Mouse (Mus musculus) CD8-positive naive resting alpha-beta T cell, adult 2 months (primary cell): Measurements from ENCODE around the gene Hspa1b.
"Not testable (repeated sequence)": the region's sequence is repeated elsewhere in the genome, so short reads cannot be mapped to it uniquely, and the experiment has no call there.

Source experiments
- DNase-seq, 2 experiments: peaks; one replicate each; pipeline ENCODE4 v3.0.0; 2022; ENCODE audit warnings: low read depth in 2 of 2, low spot score in 2 of 2

The Hspa1b gene

DNA sequence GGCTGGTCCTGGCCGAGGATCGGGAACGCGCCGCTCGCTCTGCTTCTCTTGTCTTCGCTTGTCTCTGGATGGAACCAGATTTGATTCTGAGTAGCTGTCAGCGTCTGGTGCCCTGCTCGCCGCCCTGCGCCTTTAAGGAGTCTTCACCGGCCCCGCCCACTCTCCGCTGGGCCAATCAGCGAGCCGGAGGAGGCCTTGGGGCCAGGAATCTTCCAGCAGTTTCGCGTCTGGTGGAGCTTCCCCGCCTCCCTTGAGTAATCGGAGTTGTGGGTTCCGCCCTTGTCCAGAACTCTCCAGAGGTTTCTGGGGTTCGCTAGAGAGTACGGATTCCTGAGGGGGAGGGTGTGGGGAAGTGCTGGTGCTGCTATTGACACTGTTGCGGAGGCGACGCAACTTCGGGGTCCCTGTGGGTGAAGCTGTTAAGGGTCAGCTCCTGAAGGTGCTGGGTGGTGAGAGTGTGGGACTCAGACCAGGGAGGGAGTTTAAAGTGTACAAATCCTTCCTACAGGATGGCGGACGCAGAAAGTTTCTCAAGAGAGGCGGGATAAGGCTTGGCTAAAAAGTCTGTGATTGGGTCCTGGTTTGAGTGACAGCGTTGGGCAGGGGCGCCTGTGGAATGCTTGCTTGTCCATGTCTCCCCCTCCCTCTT is at the start of gene Hspa1b:
Gene Hspa1b (minus strand): TSS at position 109 of the 649 bp plus-strand sequence.
- DNase-seq, result peak; percentile 45 to 64

DNA sequence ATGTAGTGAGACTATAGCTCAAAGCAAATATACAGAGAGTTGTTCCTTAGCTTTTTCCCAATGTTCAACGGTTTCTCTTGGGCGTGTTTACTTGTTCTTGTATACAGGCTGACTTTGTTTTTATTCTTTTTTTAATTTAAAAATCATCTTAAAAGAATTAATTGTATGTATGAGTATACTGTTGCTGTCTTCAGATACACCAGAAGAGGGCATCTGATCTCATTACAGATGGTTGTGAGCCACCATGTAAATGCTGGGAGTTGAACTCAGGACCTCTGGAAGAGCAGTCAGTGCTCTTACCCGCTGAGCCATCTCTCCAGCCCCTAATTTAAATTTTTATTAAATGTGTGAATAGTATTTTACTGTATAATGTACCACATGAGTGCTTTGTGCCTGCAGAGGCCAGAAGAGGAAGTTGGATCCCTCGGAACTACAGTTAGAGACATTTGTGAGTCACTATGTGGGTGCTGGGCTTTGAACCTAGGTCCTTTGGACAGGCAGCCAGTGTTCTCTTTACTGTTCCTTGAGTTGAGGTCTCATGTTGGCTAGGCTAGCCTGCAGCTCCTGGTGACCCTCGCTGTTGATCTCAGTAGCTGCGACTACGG is 48.5 kb upstream of the Hspa1b start:
- DNase-seq, result no peak

DNA sequence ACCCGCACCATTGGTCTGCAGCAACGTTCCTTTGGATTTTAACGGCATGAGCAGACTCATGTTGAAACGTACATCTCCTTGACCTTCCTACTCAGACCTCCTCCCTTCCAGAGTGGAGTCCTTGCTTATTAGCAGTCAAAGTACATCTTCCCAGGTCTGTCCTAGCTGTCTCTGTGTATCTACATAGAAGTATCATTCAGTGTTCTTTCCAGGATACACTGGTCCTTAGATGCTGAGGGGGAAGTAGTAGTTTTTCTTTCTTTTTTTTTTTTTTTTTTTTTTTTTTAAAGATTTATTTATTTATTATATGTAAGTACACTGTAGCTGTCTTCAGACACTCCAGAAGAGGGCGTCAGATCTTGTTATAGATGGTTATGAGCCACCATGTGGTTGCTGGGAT is 46.9 kb upstream of the Hspa1b start:
- DNase-seq, result not testable (repeated sequence)

DNA sequence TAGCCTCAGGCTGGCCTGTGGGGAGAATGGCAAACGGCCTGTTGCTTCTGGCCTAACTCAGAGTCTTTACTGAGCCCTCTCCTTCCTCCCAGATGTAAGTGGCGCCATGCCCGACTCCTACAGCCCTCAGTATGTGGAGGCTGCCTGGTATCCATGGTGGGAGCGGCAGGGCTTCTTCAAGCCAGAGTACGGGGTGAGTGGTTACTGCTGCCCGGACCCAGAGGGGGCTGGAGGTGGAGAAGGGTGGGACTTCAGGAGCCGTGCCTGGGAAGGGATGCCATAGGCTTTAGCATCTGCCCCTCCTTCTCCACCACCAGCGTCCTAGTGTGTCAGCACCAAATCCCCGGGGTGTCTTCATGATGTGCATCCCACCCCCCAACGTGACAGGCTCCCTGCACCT is 46.1 kb upstream of the Hspa1b start:
- no peak for DNase-seq

- DNase-seq, result no peak
These were observed 45.2 kb upstream of the Hspa1b start for GRCm38 (mm10) chr17:35004075-35004717.

- no peak for DNase-seq
These were observed 44.2 kb upstream of the Hspa1b start for GRCm38 (mm10) chr17:35003022-35003838.

GRCm38 (mm10) chr17:35002153-35002865 is 43.3 kb upstream of the Hspa1b start:
- no peak for DNase-seq

DNA sequence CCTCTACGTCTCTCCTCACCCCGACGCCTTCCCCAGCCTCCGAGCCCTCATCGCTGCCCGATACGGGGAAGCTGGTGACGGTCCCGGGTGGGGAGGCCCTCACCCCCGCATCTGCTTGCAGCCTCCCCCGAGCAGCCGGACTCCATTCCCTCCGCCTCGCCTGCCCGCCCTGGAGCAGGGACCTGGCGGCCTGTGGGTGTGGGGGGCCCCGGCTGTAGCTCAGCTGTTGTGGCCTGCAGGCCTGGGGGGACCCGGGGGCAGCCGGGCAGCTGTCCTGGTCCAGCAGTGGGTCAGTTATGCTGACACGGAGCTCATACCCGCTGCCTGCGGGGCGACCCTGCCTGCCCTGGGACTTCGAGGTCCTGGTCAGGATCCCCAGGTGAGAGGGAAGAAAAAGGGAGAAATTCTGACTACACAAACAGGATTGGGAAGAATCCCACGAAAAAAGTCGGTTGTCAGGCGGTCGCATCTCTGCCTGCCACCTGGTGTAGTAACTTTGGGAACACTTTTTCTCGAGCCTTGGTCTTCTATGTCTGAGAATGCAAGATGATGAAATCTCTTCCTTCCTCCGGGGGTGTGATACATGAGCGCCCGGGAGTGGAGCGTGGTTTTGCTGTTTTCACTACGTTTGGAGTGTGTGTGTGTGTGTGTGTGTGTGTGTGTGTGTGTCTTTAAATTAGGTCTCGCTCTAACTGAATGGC is 42.6 kb upstream of the Hspa1b start:
- DNase-seq, result peak; percentile 26 to 43

DNA sequence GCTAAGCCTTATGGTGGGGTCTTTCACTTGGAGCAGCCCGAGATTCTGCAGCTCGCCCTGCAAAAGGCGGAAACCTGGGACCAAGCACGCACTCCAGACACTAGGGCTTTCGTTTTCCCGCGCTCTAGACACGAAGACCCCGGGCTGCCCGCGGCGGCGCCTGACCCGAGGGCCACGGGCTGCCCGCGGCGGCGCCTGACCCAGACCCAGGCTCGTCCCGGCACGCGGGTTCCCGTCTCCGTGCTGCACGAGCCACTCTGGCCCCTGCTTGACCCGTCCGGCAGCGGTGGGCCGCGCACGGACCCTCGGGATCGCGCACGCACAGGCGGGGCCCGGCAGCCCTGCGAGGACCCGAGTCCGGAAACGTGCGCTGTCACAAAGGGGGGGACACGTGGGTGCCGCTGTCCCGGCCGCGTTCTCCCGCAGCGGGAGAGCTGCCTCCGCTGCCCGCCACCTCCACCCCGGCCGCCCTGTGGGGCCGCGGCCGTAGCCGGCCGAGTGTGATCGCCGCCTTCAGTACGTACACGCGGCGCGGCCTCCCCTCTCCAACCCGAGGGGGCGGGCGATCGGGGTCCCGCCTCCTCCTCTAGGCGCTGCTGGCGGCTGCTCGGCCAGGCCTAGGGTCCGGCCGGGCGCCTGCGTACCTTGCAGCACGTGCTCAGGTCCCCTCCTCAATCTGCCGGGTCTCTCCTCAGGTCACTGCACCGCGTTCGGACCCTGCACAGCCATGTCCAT is 41.8 kb upstream of the Hspa1b start, which contains the start of gene Vars:
Gene Vars (plus strand): TSS at position 271 of the 735 bp plus-strand sequence.
- peak; percentile 79 to 86 for DNase-seq

GRCm38 (mm10) chr17:34999871-35000716 is 41.1 kb upstream of the Hspa1b start:
- DNase-seq, result peak in 1 of 2 experiments; percentile 20

GRCm38 (mm10) chr17:34998526-34999430 is 39.7 kb upstream of the Hspa1b start:
- no peak for DNase-seq

DNA sequence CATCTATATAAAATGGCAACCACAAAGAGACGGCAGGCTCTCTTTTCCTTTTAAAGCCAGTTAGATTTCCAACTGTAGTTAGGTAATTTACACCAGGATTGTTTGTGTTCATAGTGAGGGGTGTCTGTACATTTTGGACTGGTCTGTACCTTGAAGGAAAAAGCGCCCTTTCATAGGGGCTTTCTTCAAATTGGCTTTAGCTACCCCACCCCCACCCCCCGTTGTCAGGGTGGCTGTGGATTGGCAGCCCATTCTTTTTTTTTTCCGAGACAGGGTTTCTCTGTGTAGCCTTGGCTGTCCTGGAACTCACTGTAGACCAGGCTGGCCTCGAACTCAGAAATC is 38.1 kb upstream of the Hspa1b start:
- DNase-seq, result no peak

DNA sequence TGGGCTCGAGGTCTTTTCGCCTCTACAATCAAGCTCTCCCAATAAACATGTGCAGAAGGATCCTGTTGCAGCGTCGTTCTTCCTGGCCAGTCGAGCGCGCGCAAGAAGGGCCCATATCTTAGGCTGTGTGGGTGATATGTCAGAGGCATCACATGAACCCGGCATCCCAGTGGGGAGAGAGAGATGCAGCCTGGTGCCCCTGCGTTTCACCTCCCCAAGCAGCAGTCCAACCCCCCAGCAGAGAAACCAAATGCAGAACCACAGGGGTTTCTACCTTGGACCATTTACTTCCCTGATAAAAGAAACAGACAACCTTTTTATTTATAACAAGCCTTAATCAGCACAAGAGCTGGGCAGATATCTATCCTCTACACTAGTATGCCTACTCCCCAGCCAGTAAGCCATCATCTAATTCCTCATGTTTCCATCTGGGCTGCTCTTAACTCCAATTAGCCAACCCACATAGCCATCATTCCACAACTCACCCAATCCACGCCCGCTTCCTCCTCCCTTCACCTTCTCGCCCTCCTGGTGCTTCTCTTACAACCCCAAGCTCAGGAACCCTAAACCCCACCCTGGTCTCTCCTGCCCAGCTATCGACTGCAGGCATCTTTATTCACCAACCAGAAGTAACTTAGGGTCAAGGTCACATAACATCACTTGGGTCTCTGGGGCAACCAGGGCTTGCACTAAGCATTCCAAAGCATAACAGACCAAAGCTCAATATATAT is 37.5 kb upstream of the Hspa1b start:
- no peak for DNase-seq

DNA sequence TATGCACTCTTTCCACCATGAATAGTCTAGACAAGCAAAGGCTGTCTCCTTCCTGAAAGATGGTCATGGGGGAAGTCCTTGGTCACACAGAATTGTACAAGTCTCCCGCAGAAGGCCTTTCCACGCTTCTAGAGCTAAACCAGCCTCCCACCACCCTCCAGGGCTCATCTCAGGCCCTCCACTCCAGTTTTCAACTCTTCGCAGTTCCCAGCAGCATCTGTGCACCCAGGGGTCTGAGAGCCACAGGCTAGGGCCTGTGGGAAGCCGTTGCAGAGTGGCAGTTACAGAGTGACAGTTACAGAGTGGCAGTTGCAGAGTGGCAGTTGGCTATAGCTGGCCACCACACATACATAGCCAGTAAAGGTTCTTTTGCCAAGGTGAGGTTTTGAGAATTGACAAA is 36.9 kb upstream of the Hspa1b start:
- not testable (repeated sequence) for DNase-seq

GRCm38 (mm10) chr17:34995192-34995591 is 36.2 kb upstream of the Hspa1b start:
- not testable (repeated sequence) for DNase-seq

DNA sequence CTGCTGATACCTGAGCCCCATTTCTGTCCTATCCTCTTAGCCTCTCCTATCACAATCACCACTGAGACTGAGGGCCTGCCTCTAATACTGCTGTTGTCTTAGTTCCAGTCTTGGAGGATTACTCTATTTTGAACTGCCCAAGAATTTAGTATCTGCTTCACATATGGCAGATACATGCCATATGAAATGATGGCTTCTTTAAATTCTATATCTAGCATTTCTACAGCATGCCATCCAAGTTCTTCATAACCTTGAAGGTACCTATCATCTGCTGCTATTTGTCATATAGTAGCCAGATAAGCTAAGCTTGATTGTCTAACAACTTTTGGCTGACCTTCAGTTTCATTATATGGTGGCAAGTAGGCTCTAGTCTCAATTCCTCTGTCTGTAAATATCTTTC is 35.7 kb upstream of the Hspa1b start:
- no peak for DNase-seq

- DNase-seq, result peak in 1 of 2 experiments; percentile 37
These were observed 25.2 kb upstream of the Hspa1b start for GRCm38 (mm10) chr17:34984218-34984617.
